Mouse (Mus musculus) B cell, adult 62 days (primary cell): ENCODE data around the gene Fmr1. TPM values are rescaled to one million over a fixed set of nuclear protein-coding genes. Genes with fewer than 3 reads are reported as not detected.

Experiments
- total RNA-seq: library from RNA; stranded (reverse); gene quantifications from 4 replicates; pipeline ENCODE4 v1.2.4, GENCODE M21; 2023

Gene Fmr1
- total RNA-seq: 93.8 to 103 TPM (median 96.8 TPM) in 4 replicates

DNA sequence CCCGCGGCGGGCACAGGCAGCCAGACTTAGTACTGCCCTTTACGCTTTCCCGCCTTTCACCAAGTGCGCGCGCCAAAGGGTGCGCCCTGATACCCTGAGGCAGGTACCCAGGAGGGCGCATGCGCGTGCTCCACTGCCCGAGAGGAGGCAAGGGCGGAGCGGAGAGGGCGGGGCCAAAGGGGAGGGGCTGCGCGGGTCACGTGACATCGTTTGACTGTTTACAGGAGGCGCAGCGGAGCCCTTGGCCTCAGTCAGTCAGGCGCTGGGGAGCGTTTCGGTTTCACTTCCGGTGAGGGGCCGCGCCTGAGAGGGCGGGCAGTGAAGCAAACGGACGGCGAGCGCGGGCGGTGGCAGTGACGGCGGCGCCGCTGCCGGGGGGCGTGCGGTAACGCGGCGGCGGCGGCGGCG, at the start of gene Fmr1:
TSS of gene Fmr1 (plus strand) at position 209 of the 408 bp plus-strand sequence.

DNA sequence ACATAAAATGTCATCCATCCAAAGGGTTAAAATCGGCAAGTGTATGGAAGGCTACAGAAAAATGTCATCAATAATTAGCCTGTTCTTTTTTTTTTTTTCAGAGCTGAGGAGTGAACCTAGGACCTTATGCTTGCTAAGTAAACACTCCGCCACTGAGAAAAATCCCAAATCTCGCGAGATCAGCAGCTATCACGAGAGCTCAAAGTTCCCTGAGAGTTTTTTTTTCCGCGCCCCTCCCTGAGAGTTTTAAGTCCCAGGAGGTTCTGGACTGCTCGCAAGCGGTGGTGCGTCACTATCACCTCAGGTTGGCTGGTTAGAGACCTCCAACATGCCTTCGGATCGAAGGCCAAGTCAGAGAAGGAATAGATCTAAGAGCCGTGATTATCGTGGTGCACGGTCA, 83.3 kb downstream of the Fmr1 start, which contains the start of gene Fmr1nb:
TSS of gene Fmr1nb (plus strand) at position 234 of the 400 bp plus-strand sequence.

Other genes starting within 250 kb of the Fmr1 start
- 0.78 to 1.2 TPM in 2 of 4 replicates, not detected in the others for gene Fmr1nb, start 83.3 kb downstream of the Fmr1 start, total RNA-seq
- 1.4 to 2.9 TPM (median 2.4 TPM) in 4 replicates for gene Gm14698, start 142.6 kb downstream of the Fmr1 start, total RNA-seq
- not detected in 4 replicates for gene Gm6812, start 214.5 kb downstream of the Fmr1 start, total RNA-seq